14 mouse cellular contexts compared by ENCODE assay signal in genomic region chr9:69764586-69765482, GRCm38 (mm10). TPM values are rescaled to one million over a fixed set of nuclear protein-coding genes. Genes with fewer than 3 reads are reported as not detected.
DNase-seq lines count a peak whose midpoint lies in the region; ATAC-seq and TF ChIP-seq lines count a peak whose summit lies in the region.
"Had no signal": no experiment of that assay in that cellular context is flagged by ENCODE, and none has a peak within 500 bp of the region (broad histone marks: within the 10 kb centered on the region; RNA-seq: fewer than 3 reads in every experiment).

No protein-coding gene starts in this region.

- TF ChIP-seq EP300 in ES-Bruce4 (IDR thresholded peaks at IDR 0.05; ENCODE audit: insufficient read depth, low read depth, low read length), result no peak

- H3K4me2 ChIP-seq in forebrain, embryonic 11.5 days (ENCODE audit: low read depth, low read length, severe bottlenecking), result peak overlapping the region; percentile 40
- H3K4me2 ChIP-seq in forebrain, embryonic 16.5 days (ENCODE audit: low read length), result no peak overlapping the region
- peak overlapping the region; percentile 64 for H3K4me2 ChIP-seq in midbrain, embryonic 14.5 days (ENCODE audit: low read length)
- H3K4me2 ChIP-seq: embryonic facial prominence, embryonic 13.5 days; limb, embryonic 15.5 days; stomach, embryonic 15.5 days had no signal

- no peaks in the 10 kb centered on the region for H3K36me3 ChIP-seq in forebrain, embryonic 11.5 days (ENCODE audit: control insufficient read depth, insufficient read depth, low read length)
- H3K36me3 ChIP-seq in forebrain, embryonic 16.5 days (ENCODE audit: control insufficient read depth, insufficient read depth), result no peaks in the 10 kb centered on the region
- H3K36me3 ChIP-seq in ES-Bruce4 (ENCODE audit: control insufficient read depth, insufficient read depth, low read length, poor library complexity, severe bottlenecking), result no peaks in the 10 kb centered on the region
- no peaks in the 10 kb centered on the region for H3K36me3 ChIP-seq in hindbrain, embryonic 10.5 days
- no peaks in the 10 kb centered on the region for H3K36me3 ChIP-seq in midbrain, embryonic 14.5 days (ENCODE audit: control insufficient read depth, insufficient read depth, low read length)
- H3K36me3 ChIP-seq: embryonic facial prominence, embryonic 13.5 days; limb, embryonic 15.5 days; stomach, embryonic 15.5 days had no signal

- H3K4me3 ChIP-seq in forebrain, embryonic 11.5 days (ENCODE audit: low read depth, low read length), result peak overlapping the region; percentile 20; the same call in 1 of the 2 replicates
- no peak overlapping the region for H3K4me3 ChIP-seq in forebrain, embryonic 16.5 days (replicated peaks; ENCODE audit: low read length)
- peak overlapping the region; percentile 6; the same call in 1 of the 2 replicates for H3K4me3 ChIP-seq in ES-Bruce4 (ENCODE audit: low read depth, low read length)
- H3K4me3 ChIP-seq in hindbrain, embryonic 10.5 days, result peak overlapping the region; percentile 58
- peak overlapping the region; percentile 39 for H3K4me3 ChIP-seq in midbrain, embryonic 14.5 days (replicated peaks; ENCODE audit: low read depth, low read length)
- H3K4me3 ChIP-seq: embryonic facial prominence, embryonic 13.5 days; limb, embryonic 15.5 days; stomach, embryonic 15.5 days had no signal

- H3K9me3 ChIP-seq in forebrain, embryonic 11.5 days (ENCODE audit: control insufficient read depth, low read length), result no peaks in the 10 kb centered on the region
- H3K9me3 ChIP-seq in forebrain, embryonic 16.5 days (ENCODE audit: control insufficient read depth, low read length), result no peaks in the 10 kb centered on the region
- no peaks in the 10 kb centered on the region for H3K9me3 ChIP-seq in ES-Bruce4 (replicated peaks; ENCODE audit: control insufficient read depth, insufficient read depth, low read length, poor library complexity, severe bottlenecking)
- H3K9me3 ChIP-seq in hindbrain, embryonic 10.5 days, result no peaks in the 10 kb centered on the region
- H3K9me3 ChIP-seq in midbrain, embryonic 14.5 days (ENCODE audit: control insufficient read depth, low read length), result no peaks in the 10 kb centered on the region
- H3K9me3 ChIP-seq: embryonic facial prominence, embryonic 13.5 days; limb, embryonic 15.5 days; stomach, embryonic 15.5 days had no signal

- DNase-seq in forebrain, embryonic 11.5 days (ENCODE audit: low spot score), result peak; percentile 56
- DNase-seq in hindbrain, embryonic 10.5 days (ENCODE audit: low spot score), result peak; percentile 65
- DNase-seq in midbrain, embryonic 14.5 days, result peak; percentile 74
- no peak for DNase-seq in testis, postnatal 14 days (ENCODE audit: low spot score)
- no peak for DNase-seq in right cerebral cortex, postnatal 10 days (ENCODE audit: low spot score in 2 of 2)
- DNase-seq in layer of hippocampus, postnatal 14 days (ENCODE audit: low spot score in 2 of 2), result no peak
- DNase-seq: gastrocnemius, postnatal 10 days; lung, postnatal 36 days had no signal

- no peak for TF ChIP-seq POLR2A in ES-Bruce4 (IDR thresholded peaks at IDR 0.05; ENCODE audit: insufficient read depth, low read length)

- H3K27ac ChIP-seq in forebrain, embryonic 11.5 days (ENCODE audit: low read depth, low read length), result no peak overlapping the region
- H3K27ac ChIP-seq in forebrain, embryonic 16.5 days (ENCODE audit: low read length), result no peak overlapping the region
- H3K27ac ChIP-seq in ES-Bruce4 (ENCODE audit: insufficient read depth, low read length), result no peak overlapping the region
- peak overlapping the region; percentile 82 for H3K27ac ChIP-seq in hindbrain, embryonic 10.5 days
- H3K27ac ChIP-seq in midbrain, embryonic 14.5 days (replicated peaks; ENCODE audit: low read depth, low read length), result peak overlapping the region; percentile 60
- H3K27ac ChIP-seq: embryonic facial prominence, embryonic 13.5 days; limb, embryonic 15.5 days; stomach, embryonic 15.5 days had no signal

- peak overlapping the region; percentile 3; the same call in 1 of the 2 replicates for H3K9ac ChIP-seq in forebrain, embryonic 11.5 days (ENCODE audit: low read length)
- H3K9ac ChIP-seq in forebrain, embryonic 16.5 days (replicated peaks; ENCODE audit: low read depth, low read length), result no peak overlapping the region
- no peak overlapping the region for H3K9ac ChIP-seq in ES-Bruce4 (ENCODE audit: low read depth, poor library complexity, severe bottlenecking)
- no peak overlapping the region; the same call in 1 of the 2 replicates for H3K9ac ChIP-seq in midbrain, embryonic 14.5 days (replicated peaks; ENCODE audit: low read length)
- H3K9ac ChIP-seq: embryonic facial prominence, embryonic 13.5 days; limb, embryonic 15.5 days; stomach, embryonic 15.5 days had no signal

- no peak for ATAC-seq in forebrain, embryonic 11.5 days (replicated peaks; ENCODE audit: low FRiP score)
- no peak for ATAC-seq in forebrain, embryonic 16.5 days
- no peak for ATAC-seq in midbrain, embryonic 14.5 days (ENCODE audit: low FRiP score, low TSS enrichment)
- ATAC-seq: intestine, postnatal 0 days had no signal

- H3K27me3 ChIP-seq in forebrain, embryonic 11.5 days (ENCODE audit: control insufficient read depth, insufficient read depth, low read length), result peaks cover 87% of the 10 kb centered on the region
- peaks cover 78% of the 10 kb centered on the region for H3K27me3 ChIP-seq in forebrain, embryonic 16.5 days (replicated peaks; ENCODE audit: control insufficient read depth, insufficient read depth, low read length)
- peaks cover 48% of the 10 kb centered on the region for H3K27me3 ChIP-seq in ES-Bruce4 (ENCODE audit: control insufficient read depth, insufficient read depth, low read length, poor library complexity, severe bottlenecking)
- peaks cover 99% of the 10 kb centered on the region for H3K27me3 ChIP-seq in hindbrain, embryonic 10.5 days (ENCODE audit: insufficient read depth, poor library complexity, severe bottlenecking)
- H3K27me3 ChIP-seq in midbrain, embryonic 14.5 days (ENCODE audit: control insufficient read depth, insufficient read depth, low read length), result peaks cover 76% of the 10 kb centered on the region

- peaks cover 27% of the 10 kb centered on the region for H3K4me1 ChIP-seq in forebrain, embryonic 11.5 days (replicated peaks; ENCODE audit: control insufficient read depth, insufficient read depth, low read length)
- H3K4me1 ChIP-seq in forebrain, embryonic 16.5 days (replicated peaks; ENCODE audit: control insufficient read depth, insufficient read depth, low read length), result peaks cover 5% of the 10 kb centered on the region
- no peaks in the 10 kb centered on the region for H3K4me1 ChIP-seq in ES-Bruce4 (ENCODE audit: control insufficient read depth, insufficient read depth, low read length)
- H3K4me1 ChIP-seq in hindbrain, embryonic 10.5 days (replicated peaks), result peaks cover 97% of the 10 kb centered on the region
- peaks cover 40% of the 10 kb centered on the region for H3K4me1 ChIP-seq in midbrain, embryonic 14.5 days (ENCODE audit: control insufficient read depth, insufficient read depth, low read length)

- WGBS in forebrain, embryonic 11.5 days, result under 1% methylated on average over 42 of the region's 42 CpGs
- WGBS in forebrain, embryonic 16.5 days, result 1% methylated on average over 42 of the region's 42 CpGs
- WGBS in hindbrain, embryonic 10.5 days, result under 1% methylated on average over 42 of the region's 42 CpGs
- under 1% methylated on average over 42 of the region's 42 CpGs for WGBS in midbrain, embryonic 14.5 days

- no peak for TF ChIP-seq CTCF in ES-Bruce4 (IDR thresholded peaks at IDR 0.05; ENCODE audit: low read depth, low read length)

RNA-seq across cellular contexts. Expression of gene Foxb1, which starts 4.1 kb away (rescaled TPM):
- polyA plus RNA-seq in forebrain, embryonic 11.5 days (2014; fragmentation: Nextera tagmentation; extraction: Ambion mirVana), result 1.8 and 2.8 TPM in 2 replicates
- 0.21 and 0.86 TPM in 2 replicates for polyA plus RNA-seq in forebrain, embryonic 16.5 days (2015; fragmentation: Nextera tagmentation; extraction: Ambion mirVana)
- 0.52 and 0.60 TPM in 2 replicates for polyA plus RNA-seq in ES-Bruce4 (2011; ENCODE audit: insufficient read depth, insufficient read length, low read depth, missing spikeins)
- polyA plus RNA-seq in hindbrain, embryonic 10.5 days (2016; fragmentation: Nextera tagmentation; extraction: Ambion mirVana), result 5.7 and 6.8 TPM in 2 replicates
- 9.9 and 10.7 TPM in 2 replicates for polyA plus RNA-seq in midbrain, embryonic 14.5 days (2014; fragmentation: Nextera tagmentation; extraction: Ambion mirVana)
- total RNA-seq in layer of hippocampus, postnatal 14 days (2021), result not detected
- total RNA-seq: gastrocnemius, postnatal 10 days had no signal
- polyA plus RNA-seq: intestine, postnatal 0 days; limb, embryonic 15.5 days had no signal

Comparison
In these comparisons a context has a peak if more than half of its experiments do, and no peak if none do; other contexts are left out.
1. DNase-seq: peak in forebrain, embryonic 11.5 days (single experiment), hindbrain, embryonic 10.5 days (single experiment) and midbrain, embryonic 14.5 days (single experiment); none in testis, postnatal 14 days (single experiment), right cerebral cortex, postnatal 10 days (0 of 2) and layer of hippocampus, postnatal 14 days (0 of 2).
2. H3K27ac ChIP-seq: peak in hindbrain, embryonic 10.5 days (single experiment) and midbrain, embryonic 14.5 days (single experiment); none in forebrain, embryonic 11.5 days (single experiment), forebrain, embryonic 16.5 days (single experiment) and ES-Bruce4 (single experiment).